Mouse (Mus musculus) large intestine, adult 2 months (tissue): ENCODE measurements around the gene Galnt12. TPM values are rescaled to one million over a fixed set of nuclear protein-coding genes. Genes with fewer than 3 reads are reported as not detected.
"Not testable (repeated sequence)": the region's sequence is repeated elsewhere in the genome, so short reads cannot be mapped to it uniquely, and the experiment has no call there.

Experiments
- DNase-seq: peaks from one replicate; pipeline ENCODE4 v3.0.0-alpha.2; 2012; ENCODE audit warnings: low read depth, low spot score
- WGBS: fragments of 180-500 bp; shearing (Covaris S2); methylation state at CpG from one replicate; pipeline ENCODE4 v1.1.7; 2018; 5-methylcytosine and 5-hydroxymethylcytosine counted together
- polyA plus RNA-seq: library from polyadenylated mRNA; depleted of rRNA; stranded (reverse); fragments of >200 nt; gene quantifications from 2 replicates; pipeline ENCODE4 v1.2.3, GENCODE M21; 2012; rRNA removed

Galnt12 gene
- 27.5 and 29.4 TPM in 2 replicates for polyA plus RNA-seq

GRCm38 (mm10) chr4:47091493-47092386, at the start of gene Galnt12:
Galnt12 (plus strand) TSS chr4:47091909.
- DNase-seq: no peak
- WGBS: 2% methylated on average over 74 of the region's 74 CpGs

- WGBS: 86% methylated on average over 9 of the region's 9 CpGs
- DNase-seq: no peak
Measured at GRCm38 (mm10) chr4:47043866-47044265, 47.8 kb upstream of the Galnt12 start.

GRCm38 (mm10) chr4:47046974-47047373, 44.7 kb upstream of the Galnt12 start:
- WGBS: 74% methylated on average over 6 of the region's 6 CpGs
- DNase-seq: no peak

GRCm38 (mm10) chr4:47047765-47048164, 43.9 kb upstream of the Galnt12 start:
- 78% methylated on average over 4 of the region's 4 CpGs for WGBS
- DNase-seq: no peak

- no peak for DNase-seq
- 90% methylated on average over 16 of the region's 16 CpGs for WGBS
Measured at GRCm38 (mm10) chr4:47049216-47049615, 42.5 kb upstream of the Galnt12 start.

GRCm38 (mm10) chr4:47050167-47050566, 41.5 kb upstream of the Galnt12 start:
- 0% methylated on average over 1 of the region's 1 CpGs for WGBS
- DNase-seq: no peak

- DNase-seq: no peak
- 53% methylated on average over 10 of the region's 10 CpGs for WGBS
Measured at GRCm38 (mm10) chr4:47050642-47051381, 40.9 kb upstream of the Galnt12 start.

GRCm38 (mm10) chr4:47051905-47052304, 39.8 kb upstream of the Galnt12 start:
- WGBS: 32% methylated on average over 9 of the region's 9 CpGs
- no peak for DNase-seq

GRCm38 (mm10) chr4:47055170-47055569, 36.5 kb upstream of the Galnt12 start:
- not testable (repeated sequence) for DNase-seq
- WGBS: 96% methylated on average over 9 of the region's 9 CpGs

GRCm38 (mm10) chr4:47055570-47056080, 36.1 kb upstream of the Galnt12 start:
- 95% methylated on average over 6 of the region's 6 CpGs for WGBS
- no peak for DNase-seq

GRCm38 (mm10) chr4:47056791-47057509, 34.8 kb upstream of the Galnt12 start, which contains the start of gene Anks6:
Anks6 (minus strand) TSS chr4:47057427.
- WGBS: under 1% methylated on average over 86 of the region's 86 CpGs

GRCm38 (mm10) chr4:47057510-47058325, 34.0 kb upstream of the Galnt12 start:
- no peak for DNase-seq
- WGBS: 11% methylated on average over 25 of the region's 25 CpGs

More at GRCm38 (mm10) chr4:47056791-47057509, 34.8 kb upstream of the Galnt12 start, which contains the start of gene Anks6:
- DNase-seq: no peak

GRCm38 (mm10) chr4:47060900-47061299, 30.8 kb upstream of the Galnt12 start:
- no peak for DNase-seq

GRCm38 (mm10) chr4:47075054-47075453, 16.7 kb upstream of the Galnt12 start:
- WGBS: 10% methylated on average over 2 of the region's 2 CpGs
- DNase-seq: no peak

More at GRCm38 (mm10) chr4:47060900-47061299, 30.8 kb upstream of the Galnt12 start:
- 38% methylated on average over 1 of the region's 1 CpGs for WGBS

GRCm38 (mm10) chr4:47079997-47080646, 11.6 kb upstream of the Galnt12 start:
- no peak for DNase-seq
- WGBS: 85% methylated on average over 17 of the region's 17 CpGs

- 84% methylated on average over 4 of the region's 4 CpGs for WGBS
- no peak for DNase-seq
Measured at GRCm38 (mm10) chr4:47080647-47081010, 11.1 kb upstream of the Galnt12 start.

- no peak for DNase-seq
- WGBS: 56% methylated on average over 7 of the region's 7 CpGs
Measured at GRCm38 (mm10) chr4:47083824-47084223, 7.9 kb upstream of the Galnt12 start.

GRCm38 (mm10) chr4:47088671-47089070, 3.0 kb upstream of the Galnt12 start:
- DNase-seq: no peak
- WGBS: 92% methylated on average over 7 of the region's 7 CpGs
